Mouse (Mus musculus): ENCODE data around the gene Tepp.
A peak's percentile ranks its signal among the peaks of the same experiment; 100 is the strongest.

Tepp gene

GRCm38 (mm10) chr8:95331156-95331719 is 20.9 kb downstream of the Tepp start:
- DNase-seq (ENCODE audit: low spot score in 2 of 2), result no peak

DNA sequence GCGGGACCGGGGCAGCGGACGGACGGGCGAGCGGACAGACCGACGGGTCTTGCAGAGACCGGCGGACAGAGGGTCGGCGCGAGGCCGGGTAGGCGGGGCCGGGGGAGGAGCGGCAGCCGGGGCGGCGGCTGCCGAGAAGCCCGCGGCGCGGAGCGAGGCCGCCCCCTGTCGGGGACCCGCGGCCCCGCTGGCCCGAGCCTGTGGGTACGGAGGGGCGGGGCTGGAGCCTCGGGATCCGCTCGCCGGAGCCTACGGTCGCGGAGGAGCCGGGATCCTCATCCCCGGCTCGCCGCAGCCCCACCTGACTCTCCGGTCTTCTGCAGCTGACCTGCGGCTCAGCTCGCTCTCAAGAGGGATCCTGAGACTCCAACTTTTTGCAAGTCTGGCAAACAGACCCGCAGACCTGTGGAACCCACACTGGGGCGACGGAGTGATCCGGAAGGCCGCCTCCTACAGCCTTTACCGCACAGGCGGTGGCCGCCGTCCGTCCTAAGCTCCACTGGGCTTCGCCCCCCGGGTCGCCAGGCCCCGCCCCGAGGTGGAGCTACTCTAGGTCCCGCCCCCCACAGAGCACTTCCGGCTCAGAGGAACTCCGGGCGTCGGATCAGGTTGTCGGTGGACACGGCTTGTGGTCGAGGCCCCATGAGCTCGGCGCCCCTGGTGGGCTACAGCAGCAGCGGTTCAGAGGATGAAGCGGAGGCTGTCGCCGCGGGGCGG is 21.5 kb downstream of the Tepp start, which contains the start of the genes Zfp319 and Usb1:
Gene Zfp319 (minus strand): TSS at position 231 of the 717 bp plus-strand sequence.
Gene Usb1 (plus strand): TSS at position 565 of the 717 bp plus-strand sequence.
- peak; percentile 88 to 93 for DNase-seq (ENCODE audit: low spot score in 2 of 2)

GRCm38 (mm10) chr8:95332437-95333199 is 22.3 kb downstream of the Tepp start:
- no peak for DNase-seq (ENCODE audit: low spot score in 2 of 2)

DNA sequence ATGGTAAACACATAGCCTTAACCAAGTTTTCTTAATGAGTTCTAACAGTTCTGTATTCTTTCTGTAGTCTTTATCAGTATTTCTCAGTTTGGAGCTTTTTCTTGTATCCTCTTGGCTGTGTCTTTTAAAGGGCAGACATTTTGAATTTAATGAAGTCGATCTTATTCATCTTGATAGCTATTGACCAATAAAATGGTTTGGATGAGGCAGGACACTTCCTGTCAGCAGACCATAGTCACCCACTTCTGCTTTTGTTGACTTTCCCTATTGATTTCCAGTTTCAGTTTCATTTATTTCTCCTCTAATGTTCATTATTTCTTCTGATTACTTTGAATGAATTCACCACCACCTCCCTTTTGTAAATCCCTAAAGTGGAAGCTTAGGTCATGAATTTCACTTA is 25.3 kb downstream of the Tepp start:
- DNase-seq (ENCODE audit: low spot score in 2 of 2), result no peak

DNA sequence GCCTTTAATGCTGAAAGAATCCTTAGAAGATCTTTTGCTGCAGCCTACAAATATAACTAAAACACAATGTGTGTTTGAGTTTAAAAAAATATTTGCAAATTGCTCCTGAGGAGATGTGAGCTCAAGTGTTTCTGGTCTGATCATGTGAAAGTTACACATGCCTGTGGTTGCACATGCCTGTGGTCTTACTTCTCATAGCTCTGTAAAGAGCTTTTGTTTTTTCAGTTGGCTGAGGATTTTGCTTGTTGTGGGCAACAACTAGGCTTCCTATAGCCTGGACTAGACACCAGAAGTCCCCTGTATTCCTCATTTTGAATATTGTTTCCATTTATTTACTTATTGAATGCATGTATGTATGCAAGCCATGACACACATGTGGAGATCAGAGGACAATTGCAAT is 26.0 kb downstream of the Tepp start:
- DNase-seq (ENCODE audit: low spot score in 2 of 2), result no peak

DNA sequence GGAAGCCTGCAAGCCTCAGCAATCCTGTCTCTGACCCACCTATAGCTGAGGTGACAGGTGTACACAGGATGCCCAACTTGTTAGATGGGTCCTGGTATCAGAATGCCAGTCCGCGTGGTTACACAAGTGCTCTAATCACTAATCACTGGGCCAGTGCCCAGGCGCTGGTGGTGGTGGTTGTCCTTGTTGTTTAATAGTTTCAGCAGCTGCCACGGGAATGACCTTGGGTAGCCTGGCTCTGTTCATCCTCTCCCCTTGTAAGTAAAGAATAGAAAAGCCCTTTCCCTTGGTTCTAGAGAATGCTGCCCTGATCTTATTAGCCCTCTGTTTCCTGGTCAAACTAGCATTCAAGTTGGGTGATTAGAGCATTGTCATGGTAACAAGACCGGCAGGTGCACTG is 31.4 kb downstream of the Tepp start:
- no peak for DNase-seq (ENCODE audit: low spot score in 2 of 2)

DNA sequence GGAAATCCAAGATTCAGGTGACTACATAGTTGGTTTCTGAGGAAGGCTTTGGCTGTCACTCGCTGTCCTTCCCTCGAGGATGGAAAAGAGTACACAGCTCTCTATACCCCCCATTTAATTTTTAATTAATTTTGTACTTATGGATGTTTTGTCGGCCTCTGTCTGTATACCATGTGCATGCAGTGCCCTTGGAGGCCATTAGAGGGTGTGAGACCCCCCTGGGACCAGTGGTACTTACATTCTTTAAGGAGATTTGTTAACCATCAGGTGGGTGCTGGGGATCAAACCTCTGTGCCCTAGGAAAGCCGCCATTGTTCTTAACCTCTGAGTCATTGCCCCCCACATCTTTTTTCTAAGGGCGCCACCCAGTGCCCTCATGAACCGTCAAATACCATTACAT is 34.3 kb downstream of the Tepp start:
- no peak for DNase-seq (ENCODE audit: low spot score in 2 of 2)

- peak in 1 of 2 experiments; percentile 42 for DNase-seq (ENCODE audit: low spot score in 2 of 2)
These were observed 36.5 kb downstream of the Tepp start for GRCm38 (mm10) chr8:95346643-95347545.

DNA sequence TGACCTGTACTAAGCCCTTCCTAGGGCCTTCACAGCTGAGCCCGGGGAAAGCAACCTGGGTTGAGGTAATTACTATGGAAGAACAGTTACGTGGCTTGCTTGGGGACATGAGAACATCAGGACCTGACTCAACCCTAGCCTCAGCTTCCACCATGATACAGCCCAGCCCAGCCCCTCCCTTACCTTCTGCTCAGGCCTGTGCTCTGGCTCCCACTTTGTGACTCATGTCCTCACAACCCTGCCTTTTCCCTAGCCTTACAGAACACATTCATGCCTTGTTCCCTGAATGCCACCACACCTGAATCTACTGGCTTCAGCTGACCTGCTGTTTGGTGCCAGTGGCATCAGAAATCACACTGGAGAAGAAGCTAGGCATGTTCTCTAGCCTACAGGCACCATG is 38.0 kb downstream of the Tepp start:
- DNase-seq (ENCODE audit: low spot score in 2 of 2), result no peak

GRCm38 (mm10) chr8:95348811-95349630 is 38.7 kb downstream of the Tepp start:
- DNase-seq (ENCODE audit: low spot score in 2 of 2), result no peak

GRCm38 (mm10) chr8:95351461-95351860 is 41.1 kb downstream of the Tepp start:
- no peak for DNase-seq (ENCODE audit: low spot score in 2 of 2)

GRCm38 (mm10) chr8:95352151-95352870 is 41.9 kb downstream of the Tepp start, which contains the start of gene Mmp15:
Gene Mmp15, plus strand, starts transcription at chr8:95352268.
- no peak for DNase-seq (ENCODE audit: low spot score in 2 of 2)

GRCm38 (mm10) chr8:95352871-95353866 is 42.8 kb downstream of the Tepp start:
- no peak for DNase-seq (ENCODE audit: low spot score in 2 of 2)

DNA sequence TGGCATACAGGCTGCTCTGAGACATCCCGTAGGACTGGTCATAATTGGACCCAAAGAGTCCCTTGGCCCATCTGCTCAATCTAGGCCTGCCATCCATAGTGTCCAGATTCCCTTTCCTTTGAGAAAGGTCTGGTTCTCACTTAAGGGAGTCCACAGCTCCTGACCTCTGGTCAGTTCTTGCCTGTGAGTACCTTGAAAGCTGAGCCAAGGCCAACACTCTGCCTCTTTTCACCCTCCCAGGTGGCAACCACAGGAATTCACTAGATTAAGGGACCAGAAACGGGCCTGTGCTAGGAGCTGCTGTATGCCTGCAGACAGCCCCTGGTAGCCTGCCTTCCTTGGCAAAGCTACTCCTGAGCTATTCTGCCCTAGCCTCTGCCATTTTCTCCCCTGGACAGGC is 44.2 kb downstream of the Tepp start:
- DNase-seq (ENCODE audit: low spot score in 2 of 2), result no peak

DNA sequence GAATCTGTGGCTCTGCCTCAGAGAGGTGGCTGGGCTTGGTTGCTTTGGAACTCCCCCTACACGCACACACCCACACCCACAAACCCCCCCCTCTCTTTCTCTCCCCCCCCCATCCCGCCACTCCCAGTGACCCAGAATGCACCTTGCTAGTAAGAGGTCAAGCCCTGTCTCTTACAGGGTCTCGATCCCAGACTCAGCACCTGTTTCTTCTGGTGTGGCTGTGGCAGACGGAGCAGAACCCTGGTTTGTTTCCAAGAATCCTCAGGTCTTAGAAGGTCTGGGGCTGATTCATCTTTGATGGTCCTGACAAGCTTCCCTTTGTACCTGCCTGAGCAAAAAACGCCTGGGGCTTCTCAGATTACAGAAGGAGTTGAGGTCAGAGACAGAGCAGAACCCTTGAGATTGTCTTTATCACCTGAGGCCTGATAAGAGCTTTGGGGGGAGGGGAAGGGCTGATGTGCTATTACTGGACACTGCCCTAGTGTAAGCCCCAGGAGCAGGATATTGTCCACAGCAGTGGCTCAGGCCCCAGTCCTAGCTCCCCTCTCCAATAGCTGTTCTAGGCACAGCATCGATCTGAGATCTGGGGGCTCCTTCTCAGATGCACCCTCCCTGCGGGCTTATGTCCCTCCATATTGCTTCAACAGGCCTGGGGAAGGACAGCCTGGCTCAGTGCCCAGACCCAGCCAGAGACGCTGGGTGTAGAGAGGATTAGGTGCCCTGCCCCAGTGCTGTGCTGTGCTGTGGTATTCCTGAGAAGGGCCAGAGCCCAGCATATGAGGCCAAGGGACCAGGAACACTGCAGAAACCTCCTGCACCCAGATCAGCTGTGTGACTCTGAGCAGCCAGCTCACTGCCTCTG is 48.4 kb downstream of the Tepp start:
- no peak for DNase-seq (ENCODE audit: low spot score in 2 of 2)

DNA sequence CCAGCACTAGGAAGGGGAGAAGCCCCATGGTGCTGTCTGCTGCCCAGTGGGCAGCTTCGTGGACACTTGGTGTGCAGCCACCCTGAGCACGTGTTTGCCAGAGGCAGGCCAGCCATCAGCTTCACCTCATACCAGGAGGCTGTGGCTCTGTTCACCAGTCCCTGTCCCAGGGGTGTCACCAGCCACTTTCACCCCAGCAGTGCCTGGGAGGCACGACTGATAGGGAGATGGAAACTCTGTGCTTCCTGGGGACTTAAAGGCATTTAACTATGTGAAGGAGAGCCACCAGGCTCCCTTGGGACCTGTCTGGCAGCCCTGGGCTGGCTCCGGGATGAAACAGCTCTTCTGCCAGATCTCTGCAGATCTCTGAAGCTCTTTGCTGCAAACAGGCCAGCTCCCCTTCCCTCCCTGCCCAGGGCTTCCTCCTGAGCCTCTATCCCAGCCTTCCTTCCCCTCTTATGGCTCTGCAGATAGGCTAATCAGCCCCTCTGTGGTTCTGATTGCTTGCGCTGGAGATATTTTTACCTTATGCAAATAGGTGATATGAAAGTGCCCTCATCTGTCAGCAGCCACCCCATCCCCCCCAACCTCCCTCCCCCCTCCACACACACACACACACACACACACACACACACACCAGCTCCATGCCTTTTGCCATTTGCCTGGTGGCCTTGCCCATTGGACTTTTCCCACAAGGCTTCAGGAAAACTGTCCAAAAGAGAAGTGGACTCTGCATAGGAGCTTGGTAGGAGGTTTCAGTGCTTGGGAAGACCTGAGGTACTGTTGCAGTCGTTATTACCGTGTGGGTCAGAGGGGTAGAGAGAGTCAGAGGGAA is 50.0 kb downstream of the Tepp start:
- no peak for DNase-seq (ENCODE audit: low spot score in 2 of 2)

DNA sequence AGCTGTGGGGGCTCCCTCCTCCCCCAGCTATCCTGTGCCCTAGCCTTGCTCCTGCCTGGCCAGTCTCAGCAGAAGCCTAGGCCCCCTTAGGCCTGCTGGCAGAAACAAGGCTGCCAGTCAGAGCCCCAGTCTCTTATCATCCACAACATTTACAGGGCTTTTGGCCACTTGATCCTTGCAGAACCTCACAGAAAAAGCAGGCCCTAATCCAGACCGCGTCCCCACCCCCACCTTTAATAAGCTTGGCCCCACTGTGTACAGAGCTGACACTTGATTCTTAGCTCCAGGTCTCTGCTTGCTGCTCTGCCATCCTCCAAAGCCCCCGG is 50.6 kb downstream of the Tepp start:
- DNase-seq (ENCODE audit: low spot score in 2 of 2), result no peak
